Mouse (Mus musculus): Measurements from ENCODE around the gene Wdfy4. TPM values are rescaled to one million over a fixed set of nuclear protein-coding genes. Genes with fewer than 3 reads are reported as not detected.

Wdfy4 gene
- polyA plus RNA-seq, 1 experiment from 2014 or later = 0.14 TPM

- 98% methylated on average over 1 of the region's 1 CpGs for WGBS
- H3K36me3 ChIP-seq = no peaks in the 10 kb centered on the region
- peaks cover 5% of the 10 kb centered on the region for H3K4me1 ChIP-seq
- no peak overlapping the region for H3K27ac ChIP-seq (replicated peaks)
- no peaks in the 10 kb centered on the region for H3K27me3 ChIP-seq (replicated peaks)
- no peak for ATAC-seq (ENCODE audit: low FRiP score)
- H3K9me3 ChIP-seq (replicated peaks) = 0 out of 2 replicates have a peak, but pooled peaks cover 4% of the 10 kb centered on the region
- H3K9ac ChIP-seq (replicated peaks) = no peak overlapping the region
- H3K4me2 ChIP-seq = no peak overlapping the region
- H3K4me3 ChIP-seq (replicated peaks) = no peak overlapping the region
Observed at GRCm38 (mm10) chr14:33005114-33005513, 180.2 kb downstream of the Wdfy4 start.

GRCm38 (mm10) chr14:33000112-33000979 lies 185.0 kb downstream of the Wdfy4 start:
- Histone ChIP-seq H3K9me3 (replicated peaks) (0 out of 2 replicates have a peak, but pooled peaks cover 4% of the 10 kb centered on the region), H3K4me1 (peaks cover 19% of the 10 kb centered on the region), H3K9ac (replicated peaks) (no peak overlapping the region), H3K27ac (replicated peaks) (0 out of 2 replicates have a peak overlapping the region, but pooled peaks have one; percentile 37), H3K27me3 (replicated peaks) (no peaks in the 10 kb centered on the region), H3K4me3 (replicated peaks) (no peak overlapping the region), H3K36me3 (no peaks in the 10 kb centered on the region), H3K4me2 (no peak overlapping the region)
- peak; percentile 74 for ATAC-seq (ENCODE audit: low FRiP score)
- WGBS = 25% methylated on average over 8 of the region's 8 CpGs

GRCm38 (mm10) chr14:32999511-32999910 lies 185.8 kb downstream of the Wdfy4 start:
- WGBS = 25% methylated on average over 10 of the region's 10 CpGs
- ATAC-seq (ENCODE audit: low FRiP score) = peak; percentile 34; the same call in 1 of the 2 replicates
- H3K27me3 ChIP-seq (replicated peaks) = no peaks in the 10 kb centered on the region
- H3K27ac ChIP-seq (replicated peaks) = 0 out of 2 replicates have a peak overlapping the region, but pooled peaks have one; percentile 18
- H3K9ac ChIP-seq (replicated peaks) = no peak overlapping the region
- H3K4me3 ChIP-seq (replicated peaks) = no peak overlapping the region
- no peaks in the 10 kb centered on the region for H3K9me3 ChIP-seq (replicated peaks)
- peaks cover 27% of the 10 kb centered on the region for H3K4me1 ChIP-seq
- no peaks in the 10 kb centered on the region for H3K36me3 ChIP-seq
- no peak overlapping the region; the same call in 1 of the 2 replicates for H3K4me2 ChIP-seq

GRCm38 (mm10) chr14:32994954-32995636 lies 190.2 kb downstream of the Wdfy4 start:
- Histone ChIP-seq H3K9ac (replicated peaks) (no peak overlapping the region), H3K9me3 (replicated peaks) (no peaks in the 10 kb centered on the region), H3K4me3 (replicated peaks) (no peak overlapping the region)

GRCm38 (mm10) chr14:32991082-32991481 lies 194.2 kb downstream of the Wdfy4 start, which contains the start of gene Lrrc18:
Gene Lrrc18 (plus strand): TSS chr14:32991382.
- ATAC-seq (ENCODE audit: low FRiP score) = no peak
- Histone ChIP-seq H3K9me3 (replicated peaks) (no peaks in the 10 kb centered on the region), H3K9ac (replicated peaks) (no peak within 1 kb of the TSS), H3K27me3 (replicated peaks) (peaks cover 17% of the 10 kb centered on the region), H3K4me3 (replicated peaks) (no peak within 1 kb of the TSS), H3K27ac (replicated peaks) (no peak within 1 kb of the TSS), H3K4me2 (no peak within 1 kb of the TSS), H3K4me1 (peaks cover 12% of the 10 kb centered on the region), H3K36me3 (no peaks in the 10 kb centered on the region)
- WGBS = 89% methylated on average over 2 of the region's 2 CpGs

More at GRCm38 (mm10) chr14:32994954-32995636, 190.2 kb downstream of the Wdfy4 start:
- WGBS = 7% methylated on average over 10 of the region's 10 CpGs
- H3K27ac ChIP-seq (replicated peaks) = no peak overlapping the region
- H3K27me3 ChIP-seq (replicated peaks) = no peaks in the 10 kb centered on the region; the same call in 1 of the 2 replicates
- no peaks in the 10 kb centered on the region for H3K36me3 ChIP-seq
- ATAC-seq (ENCODE audit: low FRiP score) = peak; percentile 53; the same call in 1 of the 2 replicates
- peaks cover 22% of the 10 kb centered on the region for H3K4me1 ChIP-seq
- peak overlapping the region; percentile 42 for H3K4me2 ChIP-seq

- H3K4me2 ChIP-seq = no peak overlapping the region
- no peak overlapping the region for H3K9ac ChIP-seq (replicated peaks)
- peaks cover 20% of the 10 kb centered on the region for H3K27me3 ChIP-seq (replicated peaks)
- no peaks in the 10 kb centered on the region for H3K36me3 ChIP-seq
- WGBS = 3% methylated on average over 4 of the region's 4 CpGs
- no peak overlapping the region for H3K4me3 ChIP-seq (replicated peaks)
- no peak overlapping the region for H3K27ac ChIP-seq (replicated peaks)
- no peak for ATAC-seq (ENCODE audit: low FRiP score)
- H3K9me3 ChIP-seq (replicated peaks) = no peaks in the 10 kb centered on the region
- H3K4me1 ChIP-seq = no peaks in the 10 kb centered on the region
Observed at GRCm38 (mm10) chr14:32986659-32987058, 198.6 kb downstream of the Wdfy4 start.

- Histone ChIP-seq H3K9me3 (replicated peaks) (no peaks in the 10 kb centered on the region), H3K27me3 (replicated peaks) (peaks cover 11% of the 10 kb centered on the region), H3K36me3 (no peaks in the 10 kb centered on the region), H3K4me2 (no peak overlapping the region), H3K4me1 (no peaks in the 10 kb centered on the region), H3K27ac (replicated peaks) (no peak overlapping the region), H3K4me3 (replicated peaks) (no peak overlapping the region), H3K9ac (replicated peaks) (no peak overlapping the region)
- ATAC-seq (ENCODE audit: low FRiP score) = no peak
- 74% methylated on average over 6 of the region's 6 CpGs for WGBS
Observed at GRCm38 (mm10) chr14:32984176-32984738, 201.1 kb downstream of the Wdfy4 start.

- H3K9me3 ChIP-seq (replicated peaks) = no peaks in the 10 kb centered on the region
- no peak overlapping the region for H3K4me2 ChIP-seq
- H3K9ac ChIP-seq (replicated peaks) = no peak overlapping the region
- H3K4me1 ChIP-seq = no peaks in the 10 kb centered on the region
- no peaks in the 10 kb centered on the region for H3K27me3 ChIP-seq (replicated peaks)
- no peak overlapping the region for H3K4me3 ChIP-seq (replicated peaks)
- H3K36me3 ChIP-seq = no peaks in the 10 kb centered on the region
- 84% methylated on average over 9 of the region's 9 CpGs for WGBS
- ATAC-seq (ENCODE audit: low FRiP score) = no peak
- H3K27ac ChIP-seq (replicated peaks) = no peak overlapping the region
Observed at GRCm38 (mm10) chr14:32970700-32971099, 214.6 kb downstream of the Wdfy4 start.

GRCm38 (mm10) chr14:32964742-32965141 lies 220.6 kb downstream of the Wdfy4 start:
- ATAC-seq (ENCODE audit: low FRiP score) = no peak
- WGBS = 87% methylated on average over 10 of the region's 10 CpGs
- H3K36me3 ChIP-seq = no peaks in the 10 kb centered on the region

GRCm38 (mm10) chr14:32960481-32960880 lies 224.8 kb downstream of the Wdfy4 start:
- Histone ChIP-seq H3K27ac (replicated peaks) (peak overlapping the region; percentile 74), H3K36me3 (no peaks in the 10 kb centered on the region), H3K4me2 (no peak overlapping the region), H3K4me3 (replicated peaks) (no peak overlapping the region), H3K27me3 (replicated peaks) (0 out of 2 replicates have a peak, but pooled peaks cover 3% of the 10 kb centered on the region), H3K4me1 (peaks cover 27% of the 10 kb centered on the region), H3K9ac (replicated peaks) (no peak overlapping the region), H3K9me3 (replicated peaks) (no peaks in the 10 kb centered on the region)
- peak; percentile 19; the same call in 1 of the 2 replicates for ATAC-seq (ENCODE audit: low FRiP score)
- 32% methylated on average over 5 of the region's 5 CpGs for WGBS

More at GRCm38 (mm10) chr14:32964742-32965141, 220.6 kb downstream of the Wdfy4 start:
- Histone ChIP-seq H3K27me3 (replicated peaks) (no peaks in the 10 kb centered on the region), H3K4me2 (no peak overlapping the region), H3K27ac (replicated peaks) (no peak overlapping the region), H3K9me3 (replicated peaks) (no peaks in the 10 kb centered on the region), H3K9ac (replicated peaks) (no peak overlapping the region), H3K4me1 (peaks cover 15% of the 10 kb centered on the region), H3K4me3 (replicated peaks) (no peak overlapping the region)

- H3K4me1 ChIP-seq = peaks cover 27% of the 10 kb centered on the region
- no peak for ATAC-seq (ENCODE audit: low FRiP score)
- no peak overlapping the region for H3K4me3 ChIP-seq (replicated peaks)
- WGBS = 55% methylated on average over 8 of the region's 8 CpGs
- no peak overlapping the region for H3K27ac ChIP-seq (replicated peaks)
- no peaks in the 10 kb centered on the region for H3K36me3 ChIP-seq
- peaks cover 5% of the 10 kb centered on the region; the same call in 1 of the 2 replicates for H3K27me3 ChIP-seq (replicated peaks)
- H3K9me3 ChIP-seq (replicated peaks) = no peaks in the 10 kb centered on the region
- no peak overlapping the region for H3K4me2 ChIP-seq
- H3K9ac ChIP-seq (replicated peaks) = no peak overlapping the region
Observed at GRCm38 (mm10) chr14:32958671-32959070, 226.6 kb downstream of the Wdfy4 start.
